Mouse (Mus musculus): Measurements from ENCODE around the gene Nhlh1. TPM values are rescaled to one million over a fixed set of nuclear protein-coding genes. Genes with fewer than 3 reads are reported as not detected.
A peak's percentile ranks its signal among the peaks of the same experiment; 100 is the strongest.

Gene Nhlh1
- total RNA-seq, 4 experiments from 2014 or later, result not detected

- no peak for DNase-seq (ENCODE audit: low spot score in 2 of 2)
Measured at GRCm38 (mm10) chr1:172053541-172054440, 3.6 kb downstream of the Nhlh1 start.

- DNase-seq (ENCODE audit: low spot score in 2 of 2), result no peak
Measured at GRCm38 (mm10) chr1:172052766-172053279, 4.5 kb downstream of the Nhlh1 start.

- no peak for DNase-seq (ENCODE audit: low spot score in 2 of 2)
Measured at GRCm38 (mm10) chr1:172049131-172049782, 8.1 kb downstream of the Nhlh1 start.

GRCm38 (mm10) chr1:172048241-172048734 is 9.1 kb downstream of the Nhlh1 start:
- no peak for DNase-seq (ENCODE audit: low spot score in 2 of 2)

- peak in 1 of 2 experiments; percentile 28 for DNase-seq (ENCODE audit: low spot score in 2 of 2)
Measured at GRCm38 (mm10) chr1:172046938-172047337, 10.4 kb downstream of the Nhlh1 start.

- no peak for DNase-seq (ENCODE audit: low spot score in 2 of 2)
Measured at GRCm38 (mm10) chr1:172046410-172046809, 11.0 kb downstream of the Nhlh1 start.

GRCm38 (mm10) chr1:172029914-172030313 is 27.5 kb downstream of the Nhlh1 start:
- DNase-seq (ENCODE audit: low spot score in 2 of 2), result peak in 1 of 2 experiments; percentile 33

GRCm38 (mm10) chr1:172028394-172029275 is 28.7 kb downstream of the Nhlh1 start, which contains the start of gene Vangl2:
Vangl2 (minus strand) TSS chr1:172028444.
- no peak for DNase-seq (ENCODE audit: low spot score in 2 of 2)

GRCm38 (mm10) chr1:172027809-172028102 is 29.6 kb downstream of the Nhlh1 start:
- no peak for DNase-seq (ENCODE audit: low spot score in 2 of 2)

- peak; percentile 54 to 58 for DNase-seq (ENCODE audit: low spot score in 2 of 2)
Measured at GRCm38 (mm10) chr1:172027010-172027808, 30.2 kb downstream of the Nhlh1 start.

- DNase-seq (ENCODE audit: low spot score in 2 of 2), result no peak
Measured at GRCm38 (mm10) chr1:172026201-172026901, 31.0 kb downstream of the Nhlh1 start.

- no peak for DNase-seq (ENCODE audit: low spot score in 2 of 2)
Measured at GRCm38 (mm10) chr1:172025201-172025904, 32.0 kb downstream of the Nhlh1 start.

GRCm38 (mm10) chr1:172024140-172024895 is 33.1 kb downstream of the Nhlh1 start:
- no peak for DNase-seq (ENCODE audit: low spot score in 2 of 2)

- DNase-seq (ENCODE audit: low spot score in 2 of 2), result no peak
Measured at GRCm38 (mm10) chr1:172019863-172020521, 37.4 kb downstream of the Nhlh1 start.

GRCm38 (mm10) chr1:172019339-172019738 is 38.0 kb downstream of the Nhlh1 start:
- DNase-seq (ENCODE audit: low spot score in 2 of 2), result no peak

- no peak for DNase-seq (ENCODE audit: low spot score in 2 of 2)
Measured at GRCm38 (mm10) chr1:172018336-172019311, 38.7 kb downstream of the Nhlh1 start.

Data from gastrocnemius, adult 8-10 months (tissue).